Mouse (Mus musculus) embryonic stem cell, embryonic (primary cell): Measurements from ENCODE around the gene Ppp1r18.

Experiments used
- CTCF ChIA-PET, 4 experiments: fragments of 300-600 bp in 2 of 4; fragments of 350-600 bp in 2 of 4; sonication (Branson Sonifier 250); formaldehyde crosslinking; loops; one replicate each; lab custom pipeline; 2022; ENCODE audit warnings: inconsistent platforms in 2 of 4; lab: Charles Lee
- POLR2A ChIA-PET, 4 experiments: fragments of 300-600 bp in 2 of 4; fragments of 350-600 bp in 2 of 4; sonication (Branson Sonifier 250); formaldehyde crosslinking; loops; one replicate each; lab custom pipeline; 2022; ENCODE audit warnings: antibody characterized with exemption in 4 of 4, inconsistent platforms in 1 of 4; lab: Charles Lee

Ppp1r18 gene

GRCm38 (mm10) chr17:35843514-35843913, 21.9 kb upstream of the Ppp1r18 start:
- CTCF ChIA-PET = interaction anchor here in 3 of 4 experiments (0.6 to 4.1 kb wide), 7 partner anchors 17 to 359 kb away, joined by 3 to 23 read pairs (median 4); partner anchors contain the start of gene Nrm (in 1 of the 3)
- POLR2A ChIA-PET = interaction anchor here in 3 of 4 experiments (0.6 to 17.7 kb wide), 9 partner anchors 9 to 73 kb away, joined by 3 to 490 read pairs (median 7); partner anchors contain the start of genes Nrm (in 2 of the 3), Ppp1r18 (in 2 of the 3), Dhx16 (in 1 of the 3) and Ier3 (in 1 of the 3)

- ChIA-PET POLR2A (interaction anchor here (0.7 to 17.7 kb wide), 16 partner anchors 8 to 71 kb away, joined by 3 to 490 read pairs (median 4); partner anchors contain the start of genes Nrm (in 3 of the 4), Tubb5 (in 2 of the 4), Atat1 (in 1 of the 4) and Ier3 (in 1 of the 4)), CTCF (interaction anchor here (0.5 to 4.5 kb wide), 16 partner anchors 10 to 109 kb away, joined by 3 to 18 read pairs (median 5); partner anchors contain the start of genes Nrm (in 2 of the 4) and Dhx16 (in 1 of the 4))
Measured at GRCm38 (mm10) chr17:35848112-35848511, 17.3 kb upstream of the Ppp1r18 start.

- CTCF ChIA-PET = interaction anchor here in 2 of 4 experiments (0.6 to 1.2 kb wide), 3 partner anchors 10 to 23 kb away, joined by 3 to 4 read pairs (median 3); partner anchors contain the start of gene Nrm (in 1 of the 2)
- POLR2A ChIA-PET = interaction anchor here in 3 of 4 experiments (0.6 to 17.7 kb wide), 11 partner anchors 8 to 87 kb away, joined by 3 to 490 read pairs (median 6); partner anchors contain the start of genes Nrm (in 3 of the 3), Ier3 (in 1 of the 3), Mdc1 (in 1 of the 3) and Ppp1r18 (in 1 of the 3)
Measured at GRCm38 (mm10) chr17:35850974-35851373, 14.4 kb upstream of the Ppp1r18 start.

GRCm38 (mm10) chr17:35859371-35859770, 6.0 kb upstream of the Ppp1r18 start:
- ChIA-PET POLR2A (interaction anchor here in 3 of 4 experiments (0.6 to 19.8 kb wide), 26 partner anchors 9 to 121 kb away, joined by 3 to 490 read pairs (median 12); partner anchors contain the start of genes Mdc1 (in 3 of the 3), Dhx16 (in 2 of the 3), Ier3 (in 2 of the 3) and Tubb5 (in 2 of the 3)), CTCF (interaction anchor here in 3 of 4 experiments (1.5 to 6.7 kb wide), 4 partner anchors 12 to 24 kb away, joined by 4 to 57 read pairs (median 9); no protein-coding TSS in a partner anchor)

GRCm38 (mm10) chr17:35859835-35860234, 5.6 kb upstream of the Ppp1r18 start:
- ChIA-PET CTCF (interaction anchor here in 3 of 4 experiments (1.5 to 6.7 kb wide), 6 partner anchors 10 to 78 kb away, joined by 3 to 57 read pairs (median 10); no protein-coding TSS in a partner anchor), POLR2A (interaction anchor here (0.6 to 19.8 kb wide), 42 partner anchors 8 to 121 kb away, joined by 3 to 490 read pairs (median 6); partner anchors contain the start of genes Flot1 (in 3 of the 4), Ier3 (in 3 of the 4), Mdc1 (in 3 of the 4) and Tubb5 (in 3 of the 4))

- ChIA-PET POLR2A (interaction anchor here (0.5 to 19.8 kb wide), 64 partner anchors 8 to 1176 kb away, joined by 3 to 490 read pairs (median 5); partner anchors contain the start of genes Ier3 (in 4 of the 4), Flot1 (in 3 of the 4), Mdc1 (in 3 of the 4) and Mrps18b (in 3 of the 4)), CTCF (interaction anchor here (0.6 to 6.7 kb wide), 22 partner anchors 10 to 328 kb away, joined by 3 to 57 read pairs (median 4); partner anchors contain the start of genes Mdc1 (in 2 of the 4), Dhx16 (in 1 of the 4) and Ier3 (in 1 of the 4))
Measured at GRCm38 (mm10) chr17:35860831-35861197, 4.6 kb upstream of the Ppp1r18 start.

GRCm38 (mm10) chr17:35861198-35861857, 4.1 kb upstream of the Ppp1r18 start, which contains the start of gene Nrm:
Nrm (plus strand) TSS chr17:35861318.
- CTCF ChIA-PET = interaction anchor here (0.6 to 6.7 kb wide), 30 partner anchors 10 to 328 kb away, joined by 3 to 57 read pairs (median 4); partner anchors contain the start of genes Ier3 (in 2 of the 4), Mdc1 (in 2 of the 4) and Dhx16 (in 1 of the 4)
- POLR2A ChIA-PET = interaction anchor here (0.6 to 19.8 kb wide), 70 partner anchors 8 to 1727 kb away, joined by 3 to 490 read pairs (median 5); partner anchors contain the start of genes Ier3 (in 4 of the 4), Flot1 (in 3 of the 4), Mdc1 (in 3 of the 4) and Tubb5 (in 3 of the 4)

- POLR2A ChIA-PET = interaction anchor here (0.6 to 19.8 kb wide), 26 partner anchors 8 to 54 kb away, joined by 3 to 490 read pairs (median 4); partner anchors contain the start of genes Mdc1 (in 3 of the 4), Flot1 (in 2 of the 4), Ier3 (in 1 of the 4) and Tubb5 (in 1 of the 4)
- CTCF ChIA-PET = interaction anchor here (0.7 to 3.1 kb wide), 10 partner anchors 9 to 133 kb away, joined by 3 to 17 read pairs (median 6); partner anchors contain the start of gene Dhx16 (in 2 of the 4)
Measured at GRCm38 (mm10) chr17:35864832-35865353, 500 bp upstream of the Ppp1r18 start.

GRCm38 (mm10) chr17:35866281-35866831, 963 bp downstream of the Ppp1r18 start:
- ChIA-PET POLR2A (interaction anchor here (0.5 to 19.8 kb wide), 26 partner anchors 8 to 1239 kb away, joined by 3 to 490 read pairs (median 4); partner anchors contain the start of genes Mdc1 (in 3 of the 4), Dhx16 (in 2 of the 4), Ier3 (in 2 of the 4) and Mrps18b (in 2 of the 4)), CTCF (interaction anchor here in 3 of 4 experiments (0.6 to 2.5 kb wide), 6 partner anchors 7 to 171 kb away, joined by 3 to 8 read pairs (median 5); partner anchors contain the start of genes Dhx16 (in 1 of the 3) and Flot1 (in 1 of the 3))

GRCm38 (mm10) chr17:35866911-35867890, 1.8 kb downstream of the Ppp1r18 start:
- CTCF ChIA-PET = interaction anchor here in 3 of 4 experiments (0.5 to 2.5 kb wide), 7 partner anchors 9 to 172 kb away, joined by 3 to 8 read pairs (median 4); partner anchors contain the start of genes Dhx16 (in 1 of the 3) and Flot1 (in 1 of the 3)
- POLR2A ChIA-PET = interaction anchor here (0.5 to 19.8 kb wide), 31 partner anchors 7 to 1240 kb away, joined by 3 to 490 read pairs (median 4); partner anchors contain the start of genes Mdc1 (in 3 of the 4), Dhx16 (in 2 of the 4), Ier3 (in 2 of the 4) and Mrps18b (in 2 of the 4)

- CTCF ChIA-PET = interaction anchor here (0.5 to 2.3 kb wide), 6 partner anchors 21 to 1323 kb away, joined by 3 to 11 read pairs (median 4); partner anchors contain the start of gene Mdc1 (in 1 of the 4)
- POLR2A ChIA-PET = interaction anchor here in 3 of 4 experiments (0.6 to 19.8 kb wide), 19 partner anchors 8 to 71 kb away, joined by 3 to 490 read pairs (median 4); partner anchors contain the start of genes Dhx16 (in 1 of the 3), Ier3 (in 1 of the 3), Mdc1 (in 1 of the 3) and Mrps18b (in 1 of the 3)
Measured at GRCm38 (mm10) chr17:35868165-35868820, 2.9 kb downstream of the Ppp1r18 start.

GRCm38 (mm10) chr17:35868961-35869345, 3.6 kb downstream of the Ppp1r18 start:
- CTCF ChIA-PET = interaction anchor here (0.5 to 2.9 kb wide), 12 partner anchors 11 to 1322 kb away, joined by 3 to 11 read pairs (median 4); partner anchors contain the start of gene Mdc1 (in 1 of the 4)
- POLR2A ChIA-PET = interaction anchor here (0.7 to 19.8 kb wide), 22 partner anchors 8 to 135 kb away, joined by 3 to 490 read pairs (median 5); partner anchors contain the start of genes Mdc1 (in 3 of the 4), Ier3 (in 2 of the 4), 2310061I04Rik (in 1 of the 4) and Dhx16 (in 1 of the 4)

GRCm38 (mm10) chr17:35869346-35870067, 4.1 kb downstream of the Ppp1r18 start:
- POLR2A ChIA-PET = interaction anchor here (0.7 to 19.8 kb wide), 31 partner anchors 9 to 135 kb away, joined by 3 to 490 read pairs (median 5); partner anchors contain the start of genes Ier3 (in 3 of the 4), Mdc1 (in 3 of the 4), 2310061I04Rik (in 1 of the 4) and Dhx16 (in 1 of the 4)

More at GRCm38 (mm10) chr17:35869346-35870067, 4.1 kb downstream of the Ppp1r18 start:
- CTCF ChIA-PET = interaction anchor here in 3 of 4 experiments (0.7 to 2.9 kb wide), 12 partner anchors 11 to 285 kb away, joined by 3 to 11 read pairs (median 4); partner anchors contain the start of gene Mdc1 (in 1 of the 3)
